Mouse (Mus musculus) spleen, adult 18-20 months (tissue): Measurements from ENCODE around the gene Sco2.

Experiments
- DNase-seq, 2 experiments: peaks; one replicate each; pipeline ENCODE4 v3.0.0; 2022; ENCODE audit warnings: mixed read lengths in 2 of 2

The Sco2 gene

GRCm38 (mm10) chr15:89322670-89323522, 50.8 kb downstream of the Sco2 start, which contains the start of gene Adm2:
Adm2 (plus strand) TSS chr15:89322720.
- no peak for DNase-seq
